9 mouse cellular contexts compared by ENCODE assay signal in the genomic region with DNA sequence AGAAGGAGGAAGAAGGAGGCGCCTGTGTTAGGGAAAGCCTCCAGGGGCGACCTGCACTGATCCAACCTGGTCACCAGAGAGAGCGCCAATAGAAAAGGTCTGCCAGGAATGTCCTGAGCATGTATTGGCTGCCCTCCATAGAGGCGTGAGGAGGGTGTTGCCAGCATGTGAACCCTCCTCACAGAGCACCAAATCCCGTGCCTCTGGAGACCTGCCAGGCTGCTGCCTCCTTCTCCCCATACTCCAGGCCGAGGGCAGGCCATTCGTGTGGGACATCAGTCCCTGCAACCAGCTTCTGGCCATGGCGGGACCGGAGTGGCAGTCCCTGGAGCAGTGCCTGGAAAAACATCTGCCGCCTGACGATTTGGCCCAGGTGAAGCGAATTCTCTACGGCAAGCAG. TPM values are rescaled to one million over a fixed set of nuclear protein-coding genes. Genes with fewer than 3 reads are reported as not detected.
DNase-seq lines count a peak whose midpoint lies in the region; ATAC-seq and TF ChIP-seq lines count a peak whose summit lies in the region.
"Had no signal": no experiment of that assay in that cellular context is flagged by ENCODE, and none has a peak within 500 bp of the region (broad histone marks: within the 10 kb centered on the region; RNA-seq: fewer than 3 reads in every experiment).

No protein-coding gene starts in this region.

- no peaks in the 10 kb centered on the region for H3K36me3 ChIP-seq in heart, embryonic 11.5 days (ENCODE audit: control insufficient read depth, insufficient read depth, low read length)
- H3K36me3 ChIP-seq in liver, adult 2 months (ENCODE audit: control insufficient read depth, insufficient read depth, low read length): no peaks in the 10 kb centered on the region
- H3K36me3 ChIP-seq in neural tube, embryonic 15.5 days: no peaks in the 10 kb centered on the region
- H3K36me3 ChIP-seq: neural tube, embryonic 13.5 days had no signal

- H3K79me2 ChIP-seq in liver, adult 2 months (ENCODE audit: control insufficient read depth, insufficient read depth, low read length): no peaks in the 10 kb centered on the region; the same call in 1 of the 2 replicates

- H3K27ac ChIP-seq in heart, embryonic 11.5 days (ENCODE audit: low read depth, low read length): no peak overlapping the region
- peak overlapping the region; percentile 78 for H3K27ac ChIP-seq in liver, adult 2 months (replicated peaks; ENCODE audit: insufficient read depth, low read depth, low read length)
- H3K27ac ChIP-seq in neural tube, embryonic 15.5 days (replicated peaks): no peak overlapping the region
- H3K27ac ChIP-seq in left cerebral cortex, adult 2 months: no peak overlapping the region
- H3K27ac ChIP-seq: neural tube, embryonic 13.5 days had no signal

- H3K9ac ChIP-seq in heart, embryonic 11.5 days (ENCODE audit: low read depth, low read length): no peak overlapping the region
- peak overlapping the region; percentile 73 for H3K9ac ChIP-seq in liver, adult 2 months (ENCODE audit: low read depth, low read length)
- H3K9ac ChIP-seq in neural tube, embryonic 15.5 days (replicated peaks): no peak overlapping the region
- H3K9ac ChIP-seq: neural tube, embryonic 13.5 days had no signal

- peaks cover 6% of the 10 kb centered on the region for H3K4me1 ChIP-seq in heart, embryonic 11.5 days (ENCODE audit: control insufficient read depth, insufficient read depth, low read length)
- peaks cover 18% of the 10 kb centered on the region for H3K4me1 ChIP-seq in liver, adult 2 months (ENCODE audit: control insufficient read depth, insufficient read depth, low read length)
- no peaks in the 10 kb centered on the region for H3K4me1 ChIP-seq in neural tube, embryonic 15.5 days

- 36% methylated on average over 13 of the region's 13 CpGs for WGBS in heart, embryonic 11.5 days (ENCODE audit: insufficient replicate concordance)
- 22% methylated on average over 13 of the region's 13 CpGs for WGBS in liver, adult 2 months
- 61% methylated on average over 13 of the region's 13 CpGs for WGBS in neural tube, embryonic 15.5 days

- TF ChIP-seq POLR2A in liver, adult 2 months (IDR thresholded peaks at IDR 0.05; ENCODE audit: extremely low read depth, insufficient read depth, low read length): peak; percentile 85

- H3K9me3 ChIP-seq in heart, embryonic 11.5 days (replicated peaks; ENCODE audit: control insufficient read depth, low read length): no peaks in the 10 kb centered on the region
- no peaks in the 10 kb centered on the region for H3K9me3 ChIP-seq in neural tube, embryonic 15.5 days (replicated peaks)
- H3K9me3 ChIP-seq: neural tube, embryonic 13.5 days had no signal

- H3K4me3 ChIP-seq in heart, embryonic 11.5 days (ENCODE audit: low read depth, low read length): no peak overlapping the region
- H3K4me3 ChIP-seq in liver, adult 2 months (ENCODE audit: insufficient read depth, low read depth, low read length): peak overlapping the region; percentile 50
- no peak overlapping the region for H3K4me3 ChIP-seq in neural tube, embryonic 15.5 days (replicated peaks)
- no peak overlapping the region for H3K4me3 ChIP-seq in left cerebral cortex, adult 2 months
- H3K4me3 ChIP-seq: neural tube, embryonic 13.5 days had no signal

- H3K27me3 ChIP-seq in heart, embryonic 11.5 days (ENCODE audit: control insufficient read depth, insufficient read depth, low read length): no peaks in the 10 kb centered on the region
- no peaks in the 10 kb centered on the region for H3K27me3 ChIP-seq in liver, adult 2 months (ENCODE audit: control insufficient read depth, insufficient read depth, low read length)
- H3K27me3 ChIP-seq in neural tube, embryonic 15.5 days (replicated peaks): no peaks in the 10 kb centered on the region
- H3K27me3 ChIP-seq: neural tube, embryonic 13.5 days had no signal

- intact Hi-C loops in heart, postnatal 10 days (cut with DNase I): no loop called here
- intact Hi-C loops in left cerebral cortex, adult 2 months (cut with DNase I): no loop called here

- H3K4me2 ChIP-seq in heart, embryonic 11.5 days: no peak overlapping the region
- no peak overlapping the region for H3K4me2 ChIP-seq in neural tube, embryonic 15.5 days
- H3K4me2 ChIP-seq: neural tube, embryonic 13.5 days had no signal

- no peak for ATAC-seq in heart, embryonic 11.5 days (replicated peaks; ENCODE audit: insufficient number of reproducible peaks, low FRiP score, low TSS enrichment)
- ATAC-seq in neural tube, embryonic 15.5 days (ENCODE audit: low FRiP score): no peak

- TF ChIP-seq CTCF in liver, adult 2 months (IDR thresholded peaks at IDR 0.05; ENCODE audit: low read depth, low read length): peak; percentile 24; the same call in 1 of the 2 replicates
- no peak for TF ChIP-seq CTCF in left cerebral cortex, adult 2 months (IDR thresholded peaks at IDR 0.05)

- DNase-seq in heart, adult 11 months: peak; percentile 95
- peak; percentile 54 for DNase-seq in cerebellum, adult 9-11 months
- DNase-seq in heart, postnatal 10 days: peak; percentile 76 to 77
- DNase-seq in liver, adult 2 months (ENCODE audit: extremely low read depth, low read depth, low spot score): peak; percentile 99
- no peak for DNase-seq in retina, postnatal 1 day
- no peak for DNase-seq in left cerebral cortex, adult 2 months (ENCODE audit: extremely low spot score in 1 of 2, low spot score in 2 of 2)

RNA-seq across cellular contexts. Expression of a gene that starts 5.8 kb away (rescaled TPM):
- polyA plus RNA-seq in heart, embryonic 11.5 days (2014; fragmentation: Nextera tagmentation; extraction: Ambion mirVana): 0.39 and 0.46 TPM in 2 replicates
- total RNA-seq in heart, postnatal 10 days (2021): under 1 TPM; 0.17 to 0.24 TPM
- 220 and 232 TPM in 2 replicates for total RNA-seq in liver, adult 2 months (2014; rRNA removed)
- 120 and 125 TPM in 2 replicates for polyA plus RNA-seq in liver, adult 2 months (2012; rRNA removed)
- polyA plus RNA-seq in neural tube, embryonic 15.5 days (2015; fragmentation: Nextera tagmentation; extraction: Ambion mirVana): 0.23 and 0.51 TPM in 2 replicates
- under 1 TPM; 0.29 to 0.30 TPM for total RNA-seq in left cerebral cortex, adult 2 months (2021)
- polyA plus RNA-seq: neural tube, embryonic 13.5 days had no signal

Comparison
In these comparisons a context has a peak if more than half of its experiments do, and no peak if none do; other contexts are left out.
1. DNase-seq: peak in heart, adult 11 months (single experiment), cerebellum, adult 9-11 months (single experiment), heart, postnatal 10 days (2 of 2) and liver, adult 2 months (single experiment); none in retina, postnatal 1 day (single experiment) and left cerebral cortex, adult 2 months (0 of 2).
2. RNA of a gene that starts 5.8 kb away (total RNA-seq): 220 to 232 TPM in liver, adult 2 months; 0.29 to 0.30 TPM in left cerebral cortex, adult 2 months and 0.17 to 0.24 TPM in heart, postnatal 10 days; every median in the first group is over 100 times any median in the second.